Mouse (Mus musculus): ENCODE data around the gene Prcc. TPM values are rescaled to one million over a fixed set of nuclear protein-coding genes. Genes with fewer than 3 reads are reported as not detected.
"Not testable (repeated sequence)": the region's sequence is repeated elsewhere in the genome, so short reads cannot be mapped to it uniquely, and the experiment has no call there.

Prcc gene
- total RNA-seq, 2 experiments from 2014 or later: 54.8 to 56.2 TPM

- intact Hi-C loops (cut with DNase I): no loop called here
- DNase-seq: peak; percentile 45 to 57
Observed at GRCm38 (mm10) chr3:87906981-87907857, 21.8 kb upstream of the Prcc start.

DNA sequence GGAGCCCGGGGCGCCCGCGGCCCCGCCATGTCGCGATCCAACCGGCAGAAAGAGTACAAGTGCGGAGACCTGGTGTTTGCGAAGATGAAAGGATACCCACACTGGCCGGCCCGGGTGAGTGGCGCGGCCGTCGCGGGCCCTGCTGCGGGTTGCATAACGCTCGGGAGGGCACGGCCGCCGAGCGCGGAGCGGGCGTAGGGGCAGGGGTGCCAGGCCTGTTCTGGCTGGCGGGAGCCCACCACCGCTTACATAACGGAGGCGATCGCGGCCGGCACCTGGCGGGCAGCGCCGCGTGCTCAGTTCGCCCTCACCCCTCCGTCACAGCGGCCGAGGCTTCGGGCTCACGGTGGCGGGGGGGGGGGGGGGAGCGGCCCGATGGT, 21.2 kb upstream of the Prcc start:
- intact Hi-C loops (cut with DNase I): no loop called here
- DNase-seq: peak; percentile 70 to 74

- peak; percentile 95 to 96 for DNase-seq
- intact Hi-C loops (cut with DNase I): loop anchor here (2.0 kb wide), 1 partner anchor 19 kb away; no protein-coding TSS in a partner anchor
Observed at GRCm38 (mm10) chr3:87905880-87906485, 20.6 kb upstream of the Prcc start, which contains the start of gene Hdgf. Gene Hdgf (plus strand): TSS chr3:87906321.

GRCm38 (mm10) chr3:87903821-87904220, 18.4 kb upstream of the Prcc start:
- intact Hi-C loops (cut with DNase I): loop anchor here (2.0 kb wide), 1 partner anchor 17 kb away; no protein-coding TSS in a partner anchor
- DNase-seq: no peak

DNA sequence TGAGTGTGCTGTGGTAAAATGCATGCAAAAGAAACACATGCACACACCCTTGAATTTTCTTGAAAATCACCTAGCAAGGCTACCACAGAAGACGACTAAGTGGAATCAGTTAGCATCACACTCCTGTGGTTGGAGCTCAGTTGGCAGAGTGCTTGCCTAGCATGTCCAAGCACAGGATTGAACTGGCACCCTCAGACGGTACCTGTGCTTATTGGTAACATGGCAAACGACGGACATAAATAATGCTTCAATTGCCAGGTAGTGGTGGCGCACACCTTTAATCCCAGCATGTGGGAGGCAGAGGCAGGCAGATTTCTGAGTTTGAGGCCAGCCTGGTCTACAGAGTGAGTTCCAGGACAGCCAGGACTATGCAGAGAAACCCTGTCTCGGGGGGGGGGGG, 16.6 kb upstream of the Prcc start:
- DNase-seq; intact Hi-C loops (cut with DNase I): not testable (repeated sequence)

DNA sequence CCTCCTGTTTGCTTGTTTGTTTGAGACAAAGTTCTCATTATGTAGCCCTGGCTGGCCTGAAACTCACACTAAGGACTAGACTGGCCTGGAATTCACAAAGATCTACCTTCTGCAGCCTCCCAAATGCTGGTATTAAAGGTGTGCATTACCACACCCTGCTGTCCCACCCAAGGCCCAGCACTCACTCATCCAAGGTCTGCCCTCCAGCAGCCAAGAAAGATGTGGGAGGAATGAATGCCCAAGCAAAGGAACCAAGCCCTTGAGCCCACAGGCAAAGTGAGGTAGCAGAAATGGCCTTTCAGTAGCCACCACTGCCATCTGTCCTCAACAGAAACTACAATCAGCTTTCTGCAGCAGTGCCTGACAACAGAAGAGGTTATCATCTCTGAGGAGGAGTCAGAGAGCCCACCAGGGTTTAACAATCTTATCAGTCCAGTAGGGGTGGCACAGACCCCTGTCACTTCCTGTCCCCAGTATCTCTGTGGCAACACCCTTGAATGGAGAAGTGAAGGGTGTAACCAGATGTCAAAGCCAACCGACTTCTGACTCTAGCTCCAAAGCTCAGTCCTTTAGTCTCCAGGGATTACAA, 15.7 kb upstream of the Prcc start:
- no peak for DNase-seq
- intact Hi-C loops (cut with DNase I): no loop called here

GRCm38 (mm10) chr3:87899776-87900175, 14.4 kb upstream of the Prcc start:
- intact Hi-C loops (cut with DNase I): no loop called here
- no peak for DNase-seq

DNA sequence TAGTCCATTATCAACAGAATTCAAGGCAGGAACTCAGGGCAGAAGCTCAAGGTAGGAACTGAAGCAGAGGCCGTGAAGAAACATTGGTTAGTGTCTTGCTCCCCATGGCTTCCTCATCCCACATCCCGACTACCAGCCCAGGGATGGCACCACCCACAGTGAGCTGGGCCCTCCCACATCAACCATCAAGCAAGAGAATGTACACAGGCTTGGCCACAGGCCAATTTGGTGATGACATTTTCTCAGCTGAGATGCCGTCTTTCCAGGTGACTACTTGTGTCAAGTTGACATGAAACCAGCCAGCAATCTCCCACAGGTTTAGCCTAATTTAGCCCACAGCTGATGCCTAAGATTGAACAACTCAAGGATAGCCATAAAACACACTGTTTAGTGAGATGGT, 13.9 kb upstream of the Prcc start:
- no peak for DNase-seq
- intact Hi-C loops (cut with DNase I): no loop called here

- no peak for DNase-seq
- intact Hi-C loops (cut with DNase I): no loop called here
Observed at GRCm38 (mm10) chr3:87893367-87893905, 8.0 kb upstream of the Prcc start.

- intact Hi-C loops (cut with DNase I): no loop called here
- DNase-seq: no peak
Observed at GRCm38 (mm10) chr3:87891481-87891880, 6.1 kb upstream of the Prcc start.

DNA sequence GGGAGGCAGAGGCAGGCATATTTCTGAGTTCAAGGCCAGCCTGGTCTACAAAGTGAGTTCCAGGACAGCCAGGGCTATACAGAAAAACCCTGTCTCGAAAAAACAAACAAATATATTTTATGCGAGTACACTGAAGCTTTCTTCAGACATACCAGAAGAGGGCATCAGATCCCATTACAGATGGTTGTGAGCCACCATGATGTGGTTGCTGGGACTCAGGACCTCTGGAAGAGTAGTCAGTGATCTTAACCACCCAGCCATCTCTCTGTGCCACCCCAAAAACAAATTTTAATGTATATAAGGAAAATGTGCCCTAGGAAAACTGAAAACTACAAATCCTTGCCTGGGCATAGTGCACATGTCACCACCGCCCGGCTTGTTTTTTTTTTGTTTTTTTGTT, 2.0 kb upstream of the Prcc start:
- intact Hi-C loops (cut with DNase I): loop anchor here (2.0 kb wide), 1 partner anchor 17 kb away; no protein-coding TSS in a partner anchor

DNA sequence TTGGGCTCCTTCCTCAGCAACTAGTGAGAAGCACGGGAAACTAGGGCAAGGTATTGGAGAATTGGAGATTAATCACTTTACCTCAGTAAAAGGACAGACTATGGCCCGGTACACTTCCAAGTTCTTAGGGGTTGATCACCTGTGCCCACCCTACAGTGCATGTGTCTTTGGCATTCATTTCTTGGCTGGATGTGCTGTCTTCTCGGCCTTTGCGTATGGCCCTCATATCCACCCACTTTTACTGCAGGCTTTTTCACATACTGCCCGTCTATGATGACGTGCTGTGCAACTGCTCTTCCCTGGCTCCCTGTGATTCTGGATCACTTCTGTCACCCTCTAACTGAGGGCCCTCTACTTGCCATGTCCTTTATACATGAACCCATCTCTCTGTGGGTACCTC, 1.0 kb upstream of the Prcc start:
- intact Hi-C loops (cut with DNase I): loop anchor here (2.0 kb wide), 1 partner anchor 18 kb away; no protein-coding TSS in a partner anchor
- DNase-seq: no peak

More for the DNA sequence above, 2.0 kb upstream of the Prcc start:
- DNase-seq: not testable (repeated sequence)

- intact Hi-C loops (cut with DNase I): loop anchor here (2.0 kb wide), 1 partner anchor 19 kb away; no protein-coding TSS in a partner anchor
- no peak for DNase-seq
Observed at GRCm38 (mm10) chr3:87886004-87886365, 577 bp upstream of the Prcc start.

- intact Hi-C loops (cut with DNase I): no loop called here
- DNase-seq: peak; percentile 44 to 62
Observed at GRCm38 (mm10) chr3:87884708-87885251, 628 bp downstream of the Prcc start.

DNA sequence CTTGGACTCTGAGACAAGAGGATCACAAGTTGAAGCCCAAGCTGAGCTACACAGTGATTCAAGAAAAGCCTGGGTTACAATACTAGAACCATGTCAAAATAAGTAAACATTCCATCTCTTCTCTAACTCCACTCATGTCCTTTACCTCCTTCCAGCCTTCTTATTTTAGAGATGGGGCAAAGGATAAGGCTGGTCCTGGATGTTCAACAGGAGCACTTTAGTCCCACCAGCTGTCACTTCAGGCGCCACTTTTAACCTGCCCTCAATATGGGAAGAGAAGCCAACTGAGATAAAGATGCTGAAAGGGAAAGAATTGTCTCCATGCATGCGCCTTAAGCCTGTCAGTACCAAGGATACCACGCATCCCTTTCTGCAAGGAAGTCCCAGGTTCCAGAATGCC, 1.1 kb downstream of the Prcc start:
- intact Hi-C loops (cut with DNase I): no loop called here
- no peak for DNase-seq

DNA sequence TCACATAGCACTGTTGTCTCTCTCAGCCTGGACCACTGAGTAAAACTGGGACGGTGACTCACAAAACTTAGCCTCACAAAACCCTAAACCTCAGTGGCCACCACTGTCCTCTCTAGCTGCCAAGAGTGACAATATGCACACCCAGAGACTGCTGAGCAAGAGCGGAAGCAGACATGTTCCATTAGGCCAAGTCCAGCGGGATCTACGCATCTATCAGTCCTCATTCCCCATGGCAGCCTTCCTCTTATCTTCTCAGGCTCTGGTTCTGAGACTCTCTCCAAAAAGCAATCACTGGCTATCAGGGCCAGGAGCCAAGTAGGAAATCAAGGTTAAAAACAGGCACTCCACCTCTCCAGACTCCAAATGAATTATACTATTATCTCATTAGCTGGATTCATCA, 7.7 kb downstream of the Prcc start:
- intact Hi-C loops (cut with DNase I): no loop called here
- DNase-seq: no peak

GRCm38 (mm10) chr3:87864111-87864510, 21.3 kb downstream of the Prcc start:
- intact Hi-C loops (cut with DNase I); DNase-seq: not testable (repeated sequence)

- intact Hi-C loops (cut with DNase I): loop anchor here (2.0 kb wide), 2 partner anchors 63 to 89 kb away; partner anchors contain the start of gene Insrr
Observed at GRCm38 (mm10) chr3:87859813-87860212, 25.6 kb downstream of the Prcc start.

DNA sequence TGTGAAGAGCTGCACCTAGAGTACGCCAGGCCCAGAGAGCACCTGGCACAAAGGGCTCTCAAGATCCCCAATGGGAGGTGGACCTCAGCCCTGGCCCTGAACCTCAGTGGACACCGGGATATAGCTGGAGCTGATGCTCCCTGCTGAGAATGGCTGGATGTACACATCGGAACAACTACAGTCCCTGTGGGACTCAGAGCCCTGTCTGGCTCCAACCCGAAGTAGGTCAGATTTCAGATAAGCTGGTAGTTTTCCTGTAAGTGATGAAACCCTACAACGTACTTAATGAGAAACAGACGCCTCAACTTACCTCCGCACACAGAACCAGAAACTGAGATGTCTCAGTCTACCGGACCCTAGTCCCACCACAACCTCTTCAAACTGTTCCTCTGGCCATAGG, 27.7 kb downstream of the Prcc start:
- intact Hi-C loops (cut with DNase I): loop anchor here (2.0 kb wide), 1 partner anchor 87 kb away; no protein-coding TSS in a partner anchor
- no peak for DNase-seq

More at GRCm38 (mm10) chr3:87859813-87860212, 25.6 kb downstream of the Prcc start:
- DNase-seq: peak; percentile 74 to 79

GRCm38 (mm10) chr3:87855936-87856335, 29.5 kb downstream of the Prcc start:
- DNase-seq: peak; percentile 48 to 55
- intact Hi-C loops (cut with DNase I): no loop called here

All from heart, postnatal 10 days (tissue).